In the genomic region with DNA sequence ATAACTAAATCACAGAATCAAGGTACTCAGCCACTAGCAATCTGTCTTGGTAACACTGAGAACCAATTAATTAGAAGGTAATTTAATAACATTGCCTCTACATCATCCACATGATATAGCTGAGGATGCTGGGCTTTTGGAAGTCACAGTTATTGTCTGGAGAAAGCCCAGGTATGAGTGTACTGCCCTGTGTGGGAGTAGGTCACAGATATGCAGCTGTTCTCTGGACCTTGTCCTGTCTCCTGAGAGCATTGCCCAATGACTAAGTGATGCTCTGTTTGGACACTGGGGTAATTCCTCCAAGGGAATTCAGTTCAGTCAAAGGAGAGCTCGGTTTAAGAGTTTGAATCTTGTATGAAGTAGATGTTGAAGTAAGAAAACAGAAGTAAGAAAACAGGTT, we compare ENCODE assay signal across 14 mouse cellular contexts.
"Had no signal": no experiment of that assay in that cellular context is flagged by ENCODE, and none has a peak within 500 bp of the region (broad histone marks: within the 10 kb centered on the region; RNA-seq: fewer than 3 reads in every experiment).

No protein-coding gene starts in this region.

- H3K27me3 ChIP-seq: liver, embryonic 13.5 days; stomach, embryonic 15.5 days had no signal

- H3K27ac ChIP-seq: limb, embryonic 10.5 days; liver, embryonic 13.5 days; midbrain, embryonic 10.5 days; stomach, embryonic 15.5 days had no signal

- H3K4me3 ChIP-seq: limb, embryonic 10.5 days; liver, embryonic 13.5 days; midbrain, embryonic 10.5 days; stomach, embryonic 15.5 days had no signal

- DNase-seq: kidney, adult 2 months; kidney, postnatal 25 days; layer of hippocampus, adult 9-11 months; liver, embryonic 13.5 days; lung, adult 2 months; lung, postnatal 36 days; midbrain, embryonic 14.5 days; right cerebral cortex, adult 18-20 months; spleen, adult 18-20 months; thymus, postnatal 36 days had no signal

- H3K4me2 ChIP-seq: liver, embryonic 13.5 days; stomach, embryonic 15.5 days had no signal

- H3K36me3 ChIP-seq: limb, embryonic 10.5 days; liver, embryonic 13.5 days; midbrain, embryonic 10.5 days; stomach, embryonic 15.5 days had no signal

- H3K9me3 ChIP-seq: limb, embryonic 10.5 days; liver, embryonic 13.5 days; stomach, embryonic 15.5 days had no signal

- H3K4me1 ChIP-seq: liver, embryonic 13.5 days; stomach, embryonic 15.5 days had no signal

- ATAC-seq: intestine, embryonic 16.5 days had no signal

- H3K9ac ChIP-seq: liver, embryonic 13.5 days; stomach, embryonic 15.5 days had no signal
